Mouse (Mus musculus) lung, adult 2 months (tissue): ENCODE measurements around the gene Rora. TPM values are rescaled to one million over a fixed set of nuclear protein-coding genes. Genes with fewer than 3 reads are reported as not detected.
A peak's percentile ranks its signal among the peaks of the same experiment; 100 is the strongest.

Experiments used
- DNase-seq: peaks from one replicate; pipeline ENCODE4 v3.0.0; 2022
- H3K4me1 ChIP-seq: fragments of 200-500 bp; 2 replicates; pipeline ENCODE4 v1.6.1; 2011; ENCODE audit warnings: low read length; ENCODE audit not compliant: control insufficient read depth, insufficient read depth
- H3K4me3 ChIP-seq: fragments of 200-500 bp; replicated peaks from 2 replicates; pipeline ENCODE3; 2011; ENCODE audit warnings: low read depth, mild to moderate bottlenecking, control low read depth, low read length; ENCODE audit errors: extremely low read depth
- CTCF ChIP-seq: fragments of 200-500 bp; IDR thresholded peaks from 2 replicates; pipeline ENCODE4 v1.5.1; 2011; ENCODE audit warnings: mild to moderate bottlenecking, low read length, control low read depth; ENCODE audit not compliant: insufficient read depth
- POLR2A ChIP-seq: fragments of 200-500 bp; IDR thresholded peaks from 2 replicates; pipeline ENCODE4 v1.6.1; 2011; ENCODE audit warnings: low read depth, mild to moderate bottlenecking, control low read depth, low read length, borderline replicate concordance; ENCODE audit errors: extremely low read depth
- WGBS: fragments of 180-500 bp; shearing (Covaris S2); methylation state at CpG from one replicate; pipeline ENCODE4 v1.1.7; 2018; 5-methylcytosine and 5-hydroxymethylcytosine counted together
- polyA plus RNA-seq: library from polyadenylated mRNA; depleted of rRNA; stranded (reverse); fragments of >200 nt; gene quantifications from 2 replicates; pipeline ENCODE4 v1.2.3, GENCODE M21; 2012

The Rora gene
- polyA plus RNA-seq, 1 experiment, result 17.8 TPM

- H3K4me3 ChIP-seq, result no peak overlapping the region
- peaks cover 5% of the 10 kb centered on the region for H3K4me1 ChIP-seq
- 92% methylated on average over 2 of the region's 2 CpGs for WGBS
- TF ChIP-seq CTCF, result no peak
- TF ChIP-seq POLR2A, result no peak
- DNase-seq, result no peak
Measured at GRCm38 (mm10) chr9:69126595-69126994, 473.0 kb downstream of the Rora start.

GRCm38 (mm10) chr9:69128335-69128734 is 474.7 kb downstream of the Rora start:
- TF ChIP-seq CTCF (no peak), POLR2A (no peak)
- no peak for DNase-seq
- Histone ChIP-seq H3K4me3 (no peak overlapping the region), H3K4me1 (peaks cover 5% of the 10 kb centered on the region)
- 82% methylated on average over 6 of the region's 6 CpGs for WGBS

GRCm38 (mm10) chr9:69132995-69133394 is 479.4 kb downstream of the Rora start:
- TF ChIP-seq POLR2A (no peak), CTCF (no peak)
- Histone ChIP-seq H3K4me1 (peaks cover 4% of the 10 kb centered on the region; the same call in 1 of the 2 replicates), H3K4me3 (no peak overlapping the region)
- DNase-seq, result peak; percentile 38
- 58% methylated on average over 6 of the region's 6 CpGs for WGBS

- peak; percentile 24 for DNase-seq
- H3K4me3 ChIP-seq, result no peak overlapping the region
- peaks cover 4% of the 10 kb centered on the region; the same call in 1 of the 2 replicates for H3K4me1 ChIP-seq
- TF ChIP-seq CTCF (no peak), POLR2A (no peak)
- WGBS, result 46% methylated on average over 7 of the region's 7 CpGs
Measured at GRCm38 (mm10) chr9:69133696-69134095, 480.1 kb downstream of the Rora start.

- H3K4me3 ChIP-seq, result no peak overlapping the region
- TF ChIP-seq POLR2A (no peak), CTCF (no peak)
- H3K4me1 ChIP-seq, result peaks cover 4% of the 10 kb centered on the region; the same call in 1 of the 2 replicates
- WGBS, result 70% methylated on average over 9 of the region's 9 CpGs
- no peak for DNase-seq
Measured at GRCm38 (mm10) chr9:69134604-69135003, 481.0 kb downstream of the Rora start.

GRCm38 (mm10) chr9:69136821-69137220 is 483.2 kb downstream of the Rora start:
- H3K4me1 ChIP-seq, result peaks cover 4% of the 10 kb centered on the region; the same call in 1 of the 2 replicates
- 88% methylated on average over 5 of the region's 5 CpGs for WGBS
- H3K4me3 ChIP-seq, result no peak overlapping the region
- TF ChIP-seq POLR2A (no peak), CTCF (no peak)
- no peak for DNase-seq

- H3K4me3 ChIP-seq, result no peak overlapping the region
- 76% methylated on average over 10 of the region's 10 CpGs for WGBS
- TF ChIP-seq CTCF (no peak), POLR2A (no peak)
- H3K4me1 ChIP-seq, result peaks cover 4% of the 10 kb centered on the region; the same call in 1 of the 2 replicates
- DNase-seq, result no peak
Measured at GRCm38 (mm10) chr9:69137398-69137797, 483.8 kb downstream of the Rora start.

GRCm38 (mm10) chr9:69140144-69140543 is 486.6 kb downstream of the Rora start:
- Histone ChIP-seq H3K4me3 (no peak overlapping the region), H3K4me1 (no peaks in the 10 kb centered on the region)
- no peak for DNase-seq
- TF ChIP-seq CTCF (no peak), POLR2A (no peak)
- WGBS, result 57% methylated on average over 6 of the region's 6 CpGs

- no peak overlapping the region for H3K4me3 ChIP-seq
- no peaks in the 10 kb centered on the region for H3K4me1 ChIP-seq
- WGBS, result 65% methylated on average over 4 of the region's 4 CpGs
- no peak for DNase-seq
- no peak for TF ChIP-seq CTCF
- no peak for TF ChIP-seq POLR2A
Measured at GRCm38 (mm10) chr9:69141859-69142258, 488.3 kb downstream of the Rora start.

- no peak for DNase-seq
- 90% methylated on average over 1 of the region's 1 CpGs for WGBS
- Histone ChIP-seq H3K4me1 (0 out of 2 replicates have a peak, but pooled peaks cover 3% of the 10 kb centered on the region), H3K4me3 (no peak overlapping the region)
- TF ChIP-seq CTCF (no peak), POLR2A (no peak)
Measured at GRCm38 (mm10) chr9:69146937-69147336, 493.4 kb downstream of the Rora start.
